In genomic region chr5:30974870-30975656, GRCm38 (mm10) we compare ENCODE assay signal across 10 mouse cellular contexts. TPM values are rescaled to one million over a fixed set of nuclear protein-coding genes. Genes with fewer than 3 reads are reported as not detected.
DNase-seq lines count a peak whose midpoint lies in the region.
"Had no signal": no experiment of that assay in that cellular context is flagged by ENCODE, and none has a peak within 500 bp of the region (broad histone marks: within the 10 kb centered on the region; RNA-seq: fewer than 3 reads in every experiment).

No protein-coding gene starts in this region.

- DNase-seq in adrenal gland, adult (ENCODE audit: inconsistent age in 2 of 2, low spot score in 1 of 2) = peak; percentile 88 to 90
- DNase-seq in adrenal gland, postnatal 4 days (ENCODE audit: low spot score in 2 of 2) = no peak
- peak; percentile 60 for DNase-seq in urinary bladder, postnatal 14 days (ENCODE audit: low spot score)
- DNase-seq in urinary bladder, adult 2 months (ENCODE audit: low spot score) = no peak
- peak; percentile 79 to 81 for DNase-seq in kidney, postnatal 4 days
- DNase-seq in testis, postnatal 14 days (ENCODE audit: low spot score) = peak; percentile 78
- no peak for DNase-seq in spleen, postnatal 4 days (ENCODE audit: low spot score in 2 of 2)
- no peak for DNase-seq in cerebellum, adult 9-10 months
- DNase-seq: cerebellum, adult 18-20 months had no signal

RNA-seq across cellular contexts. Expression of gene Tcf23, which starts 6.6 kb away (rescaled TPM):
- under 1 TPM; 0.81 to 0.85 TPM for total RNA-seq in adrenal gland, postnatal 4 days (2021)
- 0.50 and 0.66 TPM in 2 replicates for polyA plus RNA-seq in urinary bladder, adult 2 months (2012; rRNA removed)
- polyA plus RNA-seq: forebrain, embryonic 12.5 days had no signal

RNA-seq across cellular contexts. Expression of gene Preb, which starts 14.9 kb away (rescaled TPM):
- total RNA-seq in adrenal gland, postnatal 4 days (2021) = 100 to 1,000 TPM; 131 to 135 TPM
- 166 and 214 TPM in 2 replicates for polyA plus RNA-seq in urinary bladder, adult 2 months (2012; rRNA removed)

RNA-seq across cellular contexts. Expression of gene Cgref1, which starts 29.7 kb away (rescaled TPM):
- 1 to 10 TPM; 3.5 to 6.0 TPM for total RNA-seq in adrenal gland, postnatal 4 days (2021)
- 14.0 and 15.0 TPM in 2 replicates for polyA plus RNA-seq in urinary bladder, adult 2 months (2012; rRNA removed)

RNA-seq across cellular contexts. Expression of gene Khk, which starts 53.8 kb away (rescaled TPM):
- total RNA-seq in adrenal gland, postnatal 4 days (2021) = 10 to 100 TPM; 57.2 to 64.8 TPM
- polyA plus RNA-seq in urinary bladder, adult 2 months (2012; rRNA removed) = 38.4 and 38.9 TPM in 2 replicates

Comparison
In these comparisons a context has a peak if more than half of its experiments do, and no peak if none do; other contexts are left out.
1. DNase-seq: peak in adrenal gland, adult (2 of 2), urinary bladder, postnatal 14 days (single experiment), kidney, postnatal 4 days (2 of 2) and testis, postnatal 14 days (single experiment); none in adrenal gland, postnatal 4 days (0 of 2), urinary bladder, adult 2 months (single experiment), spleen, postnatal 4 days (0 of 2) and cerebellum, adult 9-10 months (single experiment).